Mouse (Mus musculus) spleen, postnatal 36 days (tissue): ENCODE results near the gene Ncbp2.

Experiments
- DNase-seq, 2 experiments: peaks; one replicate each; pipeline ENCODE4 v3.0.0; 2022; ENCODE audit warnings: low spot score in 2 of 2, mixed read lengths in 1 of 2

The Ncbp2 gene

DNA sequence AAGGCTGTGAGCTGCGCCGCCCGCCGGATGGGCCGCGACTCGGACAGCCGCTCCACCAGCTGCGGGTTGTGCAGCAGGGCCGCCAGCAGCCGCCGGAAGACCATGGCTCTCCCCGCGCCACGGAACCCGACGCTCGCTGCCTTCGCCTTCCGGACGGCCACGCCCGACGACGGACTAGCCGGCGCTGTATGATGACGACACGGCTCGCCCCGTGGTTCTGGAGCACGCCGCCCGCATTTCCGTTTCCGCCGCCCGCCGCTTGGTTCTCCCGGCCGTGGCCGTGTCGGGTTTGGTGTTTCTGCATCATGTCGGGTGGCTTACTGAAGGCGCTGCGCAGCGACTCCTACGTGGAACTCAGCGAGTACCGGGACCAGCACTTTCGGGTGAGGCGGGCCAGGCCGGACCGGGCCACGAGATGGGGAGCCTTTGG is at the start of gene Ncbp2, which contains the start of gene 0610012G03Rik:
Gene Ncbp2, plus strand, starts transcription at position 169 of the 430 bp plus-strand sequence.
Gene 0610012G03Rik, minus strand, starts transcription at position 150 of the 430 bp plus-strand sequence.
- peak; percentile 93 for DNase-seq

GRCm38 (mm10) chr16:31898546-31899326 is 49.6 kb upstream of the Ncbp2 start:
- no peak for DNase-seq

DNA sequence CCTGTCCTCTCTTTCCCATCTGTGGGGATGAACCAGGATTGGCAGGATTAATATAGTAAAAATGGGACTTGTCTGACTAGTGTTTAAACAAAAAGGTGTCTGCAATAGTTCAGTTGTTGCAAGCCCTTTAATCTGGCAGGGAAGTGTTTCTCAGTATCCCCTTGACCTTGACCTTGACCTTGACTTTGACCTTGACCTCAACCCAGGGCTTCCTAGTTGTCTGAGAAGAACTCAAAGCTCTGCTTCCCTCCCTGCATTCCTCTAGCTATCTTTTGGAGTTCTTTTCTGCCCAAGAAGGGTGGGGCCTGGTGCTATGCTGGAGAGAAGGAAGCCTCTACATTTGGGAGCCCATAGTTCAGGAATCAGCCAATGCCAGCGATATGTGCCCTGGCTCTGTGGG is 46.4 kb upstream of the Ncbp2 start:
- DNase-seq: no peak

DNA sequence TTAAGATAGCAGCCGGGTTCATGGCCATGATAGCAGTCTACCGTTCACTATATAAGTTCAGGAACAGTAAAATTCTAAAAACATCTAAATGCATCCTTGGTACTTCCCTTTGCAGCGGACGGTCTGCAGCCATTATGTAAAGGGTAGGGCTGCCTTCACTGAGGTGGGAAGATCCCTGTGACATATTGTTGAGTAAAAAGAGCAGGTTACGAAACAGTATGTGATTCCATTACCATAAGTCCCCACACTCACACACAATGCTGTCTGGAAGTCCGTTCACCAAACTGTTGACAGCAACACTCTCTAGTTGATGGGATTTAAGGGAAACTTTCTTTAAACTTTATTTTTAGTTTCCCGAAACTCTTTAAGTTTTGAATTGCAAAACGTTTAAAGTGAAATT is 45.1 kb upstream of the Ncbp2 start:
- DNase-seq: no peak

GRCm38 (mm10) chr16:31905331-31905730 is 43.0 kb upstream of the Ncbp2 start:
- no peak for DNase-seq

- DNase-seq: no peak
Observed at GRCm38 (mm10) chr16:31905891-31906825, 42.2 kb upstream of the Ncbp2 start.

- DNase-seq: no peak
Observed at GRCm38 (mm10) chr16:31906896-31907295, 41.4 kb upstream of the Ncbp2 start.

- DNase-seq: no peak
Observed at GRCm38 (mm10) chr16:31908959-31909358, 39.4 kb upstream of the Ncbp2 start.

DNA sequence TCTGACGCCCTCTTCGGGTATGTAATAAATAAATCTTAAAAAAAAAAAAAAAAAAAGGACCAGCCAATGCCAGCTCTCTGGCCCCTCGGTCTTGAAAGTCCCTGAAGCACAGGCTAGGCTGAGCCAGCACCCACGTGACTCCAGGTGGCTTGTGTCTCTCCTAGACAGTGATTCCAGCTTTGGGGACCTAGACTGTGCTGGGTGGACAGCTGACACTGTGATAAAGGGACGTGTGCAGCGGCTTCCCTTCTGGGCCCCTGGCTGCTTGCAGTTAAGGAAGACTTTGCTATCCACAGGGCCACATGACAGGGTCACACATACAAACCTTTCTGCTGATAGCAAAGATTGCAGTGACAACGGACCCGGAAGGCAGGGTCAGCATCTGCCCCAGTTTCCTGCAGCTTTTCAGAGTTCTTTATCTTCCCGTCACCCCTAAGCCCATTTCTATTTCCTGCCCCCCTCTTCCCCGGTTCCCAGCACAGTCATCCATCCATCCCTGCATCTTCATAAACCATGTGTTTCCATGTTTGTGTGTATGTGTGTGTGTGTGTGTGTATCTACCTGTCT is 37.9 kb upstream of the Ncbp2 start:
- no peak for DNase-seq

- no peak for DNase-seq
Observed at GRCm38 (mm10) chr16:31917776-31918175, 30.5 kb upstream of the Ncbp2 start.

DNA sequence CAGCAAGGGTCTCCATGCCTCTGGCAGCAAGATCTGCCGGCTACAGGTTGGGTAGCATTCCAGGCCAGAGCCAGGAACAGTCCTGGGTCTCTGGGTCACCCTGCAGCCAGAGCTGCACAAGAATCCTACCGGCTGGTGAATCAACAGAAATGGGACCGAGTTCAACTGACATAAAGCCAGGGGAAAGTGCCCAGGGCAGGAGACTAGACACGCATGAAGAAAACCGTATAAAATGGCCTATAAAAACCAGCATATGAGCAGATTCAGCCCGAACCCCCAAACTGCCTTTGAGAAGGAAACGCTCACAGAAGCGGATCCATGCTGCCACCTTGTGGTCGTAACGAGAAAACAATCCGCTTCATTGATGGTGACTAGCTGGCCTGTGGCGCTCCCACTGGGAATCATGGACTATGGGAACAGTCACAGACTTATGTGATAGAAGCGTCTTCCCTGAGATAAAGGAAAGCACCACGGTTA is 30.0 kb upstream of the Ncbp2 start:
- DNase-seq: peak in 1 of 2 experiments; percentile 34

GRCm38 (mm10) chr16:31924368-31924767 is 23.9 kb upstream of the Ncbp2 start:
- DNase-seq: no peak

- DNase-seq: no peak
Observed at GRCm38 (mm10) chr16:31926091-31926490, 22.2 kb upstream of the Ncbp2 start.

DNA sequence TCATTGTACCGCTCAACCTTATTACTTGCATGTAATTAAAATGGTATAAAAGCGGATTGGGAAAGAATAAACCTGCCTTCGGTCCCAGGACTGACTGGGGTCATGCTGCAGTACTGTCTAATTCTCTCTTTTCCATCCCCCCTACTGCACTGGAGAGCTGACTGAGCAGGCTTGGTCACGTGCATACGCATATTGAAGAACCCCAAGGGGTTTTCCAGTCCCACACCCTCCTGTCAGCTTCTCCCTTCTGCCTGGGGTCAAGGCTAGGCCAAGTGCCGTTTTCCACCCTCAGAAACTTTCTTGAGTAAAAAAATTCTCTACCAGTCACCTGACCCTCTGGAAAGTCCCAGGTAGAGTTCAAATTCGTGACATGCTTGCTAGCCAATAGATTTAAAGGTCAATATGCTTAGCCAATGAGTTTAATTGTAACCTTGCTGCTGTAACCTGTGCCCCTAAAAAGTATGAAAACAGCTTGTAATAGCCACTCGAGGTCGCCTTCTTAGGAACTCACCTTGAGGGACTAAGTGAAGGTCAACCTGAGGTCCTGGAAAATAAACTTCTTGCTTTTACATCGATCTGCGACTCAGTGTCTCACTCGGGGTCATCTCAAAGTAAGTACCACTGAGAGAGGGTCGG is 21.6 kb upstream of the Ncbp2 start:
- DNase-seq: peak; percentile 27 to 31

DNA sequence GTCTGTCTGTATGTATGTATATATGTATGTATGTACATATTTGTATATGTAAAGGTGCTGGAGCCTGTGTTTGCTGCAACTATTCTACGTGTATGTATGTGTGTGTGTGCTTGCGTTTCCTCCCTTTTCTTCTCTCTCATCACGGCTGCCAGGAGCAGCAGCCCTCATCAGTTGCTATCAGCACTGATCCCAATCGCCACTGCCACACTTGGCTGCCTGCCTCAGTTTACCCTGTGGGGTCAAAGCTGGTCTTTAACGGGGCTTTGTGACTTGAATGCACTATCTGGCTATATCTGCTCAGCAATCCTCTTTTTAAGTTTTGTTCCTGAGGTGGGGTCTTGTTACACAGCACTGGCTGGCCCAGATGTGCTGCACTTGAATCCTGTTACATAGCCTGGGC is 20.9 kb upstream of the Ncbp2 start:
- DNase-seq: no peak

- no peak for DNase-seq
Observed at GRCm38 (mm10) chr16:31931330-31931729, 17.0 kb upstream of the Ncbp2 start.

- DNase-seq: no peak
Observed at GRCm38 (mm10) chr16:31932255-31932654, 16.1 kb upstream of the Ncbp2 start.

- peak; percentile 66 to 67 for DNase-seq
Observed at GRCm38 (mm10) chr16:31932840-31933697, 15.2 kb upstream of the Ncbp2 start.

DNA sequence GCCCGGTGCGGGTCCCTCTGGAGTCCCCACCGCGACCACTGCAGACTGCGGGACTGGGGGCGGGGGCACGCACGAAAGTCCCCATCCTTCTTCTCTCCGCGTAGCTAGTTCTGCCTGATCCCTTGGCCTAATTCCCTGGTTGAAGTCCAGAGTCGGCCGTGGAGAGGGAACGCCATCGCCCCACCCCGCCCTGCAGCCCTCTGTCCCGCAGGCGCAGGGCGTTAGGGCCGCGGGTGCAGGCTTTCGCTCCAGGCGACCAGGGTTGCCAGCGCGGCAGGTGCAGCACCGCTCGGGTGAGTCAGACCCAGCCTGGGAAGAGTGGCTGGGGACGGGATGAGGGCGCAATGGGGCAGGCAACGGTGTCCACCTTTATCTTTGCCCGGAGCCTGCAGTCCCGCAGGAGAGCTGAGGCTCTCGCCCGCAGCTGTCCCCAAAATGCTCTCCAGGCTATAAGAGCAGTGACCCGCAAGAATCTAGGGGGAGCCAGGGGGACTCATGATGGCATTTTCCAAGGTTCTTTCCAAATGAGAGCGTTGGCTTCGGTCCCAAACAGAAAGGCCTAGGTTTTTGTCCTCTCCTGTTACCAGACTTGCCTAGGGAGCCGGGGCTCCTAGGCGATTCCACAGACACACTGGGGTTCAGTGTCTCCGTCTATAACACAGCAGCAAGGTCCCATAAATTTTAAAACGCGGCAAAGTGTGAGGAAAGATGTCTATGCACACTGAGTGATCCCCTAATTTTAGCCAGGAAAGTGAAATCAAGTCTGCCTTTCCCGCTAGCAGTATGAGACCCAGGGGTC is 14.4 kb upstream of the Ncbp2 start, which contains the start of gene Pigz:
Gene Pigz, plus strand, starts transcription at position 101 of the 799 bp plus-strand sequence.
- no peak for DNase-seq
